ENCODE assay signal across 35 mouse cellular contexts in the genomic region with DNA sequence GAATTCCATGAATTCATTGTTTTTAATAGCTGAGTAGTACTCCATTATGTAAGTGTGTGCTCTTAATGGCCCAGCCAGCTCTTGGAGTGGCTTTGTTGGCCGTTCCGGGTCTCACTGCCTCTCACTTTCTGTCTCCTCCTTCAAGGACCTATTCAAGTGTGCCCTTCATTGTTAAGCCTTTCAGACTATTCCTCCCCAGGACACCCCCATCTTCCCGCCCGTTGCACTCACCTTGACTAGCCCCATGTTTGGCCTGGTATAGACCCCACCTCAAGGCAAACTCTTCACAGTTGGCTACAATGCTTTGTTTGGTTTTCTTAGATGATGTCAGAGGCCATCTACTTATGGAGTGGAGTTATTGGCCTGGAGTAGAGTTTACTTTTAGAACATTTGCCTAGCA.
"Had no signal": no experiment of that assay in that cellular context is flagged by ENCODE, and none has a peak within 500 bp of the region (broad histone marks: within the 10 kb centered on the region; RNA-seq: fewer than 3 reads in every experiment).

No protein-coding gene starts in this region.

- H3K9ac ChIP-seq: heart, embryonic 12.5 days; heart, embryonic 13.5 days; heart, embryonic 15.5 days; hindbrain, embryonic 12.5 days; hindbrain, embryonic 13.5 days; hindbrain, embryonic 14.5 days; hindbrain, embryonic 15.5 days; intestine, embryonic 15.5 days; kidney, embryonic 15.5 days had no signal

- H3K4me2 ChIP-seq: heart, embryonic 11.5 days; heart, embryonic 12.5 days; heart, embryonic 13.5 days; heart, embryonic 15.5 days; hindbrain, embryonic 12.5 days; hindbrain, embryonic 13.5 days; hindbrain, embryonic 14.5 days; hindbrain, embryonic 15.5 days; intestine, embryonic 15.5 days; kidney, embryonic 15.5 days had no signal

- H3K4me3 ChIP-seq: heart, adult 2 months; heart, embryonic 10.5 days; heart, embryonic 12.5 days; heart, embryonic 13.5 days; heart, embryonic 15.5 days; hindbrain, embryonic 10.5 days; hindbrain, embryonic 12.5 days; hindbrain, embryonic 13.5 days; hindbrain, embryonic 15.5 days; intestine, embryonic 15.5 days; kidney, embryonic 15.5 days; layer of hippocampus, adult 2 months had no signal

- H3K27me3 ChIP-seq: heart, embryonic 12.5 days; heart, embryonic 13.5 days; heart, embryonic 15.5 days; intestine, embryonic 15.5 days; kidney, embryonic 15.5 days had no signal

- H3K36me3 ChIP-seq: heart, embryonic 12.5 days; heart, embryonic 13.5 days; heart, embryonic 15.5 days; hindbrain, embryonic 10.5 days; hindbrain, embryonic 12.5 days; hindbrain, embryonic 13.5 days; hindbrain, embryonic 15.5 days; intestine, embryonic 15.5 days; kidney, embryonic 15.5 days had no signal

- H3K27ac ChIP-seq: heart, adult 2 months; heart, embryonic 10.5 days; heart, embryonic 15.5 days; hindbrain, embryonic 12.5 days; hindbrain, embryonic 13.5 days; hindbrain, embryonic 14.5 days; hindbrain, embryonic 15.5 days; hindbrain, postnatal 0 days; intestine, embryonic 15.5 days; kidney, embryonic 15.5 days; kidney, postnatal 0 days; layer of hippocampus, adult 2 months had no signal

- H3K9me3 ChIP-seq: heart, embryonic 10.5 days; heart, embryonic 12.5 days; heart, embryonic 15.5 days; hindbrain, embryonic 12.5 days; hindbrain, embryonic 13.5 days; hindbrain, embryonic 15.5 days; intestine, embryonic 15.5 days; kidney, embryonic 15.5 days had no signal

- ATAC-seq: hindbrain, embryonic 16.5 days; hindbrain, postnatal 0 days; inflammation-experienced regulatory T-cells, adult 6 months; intestine, embryonic 15.5 days; intestine, embryonic 16.5 days; intestine, postnatal 0 days had no signal

- DNase-seq: heart, adult 2 months; heart, postnatal 10 days; heart, postnatal 14 days; heart, postnatal 36 days; heart, postnatal 4 days; kidney, adult 11 months; kidney, adult 18-20 months; kidney, adult 2 months; kidney, adult 8-10 months; kidney, adult 9 months; kidney, postnatal 10 days; kidney, postnatal 14 days; kidney, postnatal 25 days; kidney, postnatal 36 days; kidney, postnatal 4 days; layer of hippocampus, adult 9-11 months had no signal
